In genomic region chr9:66736551-66736950, GRCm38 (mm10) we compare ENCODE assay signal across 22 mouse cellular contexts. TPM values are rescaled to one million over a fixed set of nuclear protein-coding genes. Genes with fewer than 3 reads are reported as not detected.
DNase-seq lines count a peak whose midpoint lies in the region; ATAC-seq and TF ChIP-seq lines count a peak whose summit lies in the region.
"Had no signal": no experiment of that assay in that cellular context is flagged by ENCODE, and none has a peak within 500 bp of the region (broad histone marks: within the 10 kb centered on the region; RNA-seq: fewer than 3 reads in every experiment).

No protein-coding gene starts in this region.

- no peak overlapping the region for H3K4me3 ChIP-seq in liver, adult 2 months (ENCODE audit: insufficient read depth, low read depth, low read length)
- H3K4me3 ChIP-seq in liver, embryonic 11.5 days (ENCODE audit: low read depth, low read length), result no peak overlapping the region
- no peak overlapping the region for H3K4me3 ChIP-seq in kidney, postnatal 0 days (replicated peaks; ENCODE audit: low read depth, low read length)
- H3K4me3 ChIP-seq: embryonic facial prominence, embryonic 12.5 days; forebrain, embryonic 15.5 days; heart, embryonic 15.5 days; hindbrain, embryonic 10.5 days; megakaryocyte, embryonic 14.5 days; neural tube, embryonic 13.5 days had no signal

- ATAC-seq in liver, embryonic 11.5 days (replicated peaks; ENCODE audit: low FRiP score), result no peak
- peak; percentile 46 for ATAC-seq in kidney, postnatal 0 days (replicated peaks; ENCODE audit: low FRiP score, low read depth)
- ATAC-seq: activated CD4-positive, CD25-positive, alpha-beta regulatory T cell, adult 4 months; forebrain, embryonic 15.5 days; hindbrain, postnatal 0 days had no signal

- no peak for TF ChIP-seq CTCF in liver, adult 2 months (IDR thresholded peaks at IDR 0.05; ENCODE audit: low read depth, low read length)
- no peak for TF ChIP-seq CTCF in kidney, postnatal 0 days (IDR thresholded peaks at IDR 0.05; ENCODE audit: low read depth)

- no peak for TF ChIP-seq POLR2A in liver, adult 2 months (IDR thresholded peaks at IDR 0.05; ENCODE audit: extremely low read depth, insufficient read depth, low read length)

- no peak overlapping the region for H3K27ac ChIP-seq in liver, adult 2 months (replicated peaks; ENCODE audit: insufficient read depth, low read depth, low read length)
- no peak overlapping the region for H3K27ac ChIP-seq in liver, embryonic 11.5 days (ENCODE audit: low read depth, low read length)
- H3K27ac ChIP-seq in kidney, postnatal 0 days, result peak overlapping the region; percentile 73
- H3K27ac ChIP-seq: embryonic facial prominence, embryonic 12.5 days; forebrain, embryonic 15.5 days; heart, embryonic 15.5 days; hindbrain, embryonic 10.5 days; hindbrain, postnatal 0 days; neural tube, embryonic 13.5 days had no signal

- no peaks in the 10 kb centered on the region for H3K9me3 ChIP-seq in liver, embryonic 11.5 days (ENCODE audit: control insufficient read depth, low read length)
- no peaks in the 10 kb centered on the region for H3K9me3 ChIP-seq in kidney, postnatal 0 days (replicated peaks; ENCODE audit: low read length)
- H3K9me3 ChIP-seq: embryonic facial prominence, embryonic 12.5 days; forebrain, embryonic 15.5 days; heart, embryonic 15.5 days; hindbrain, embryonic 10.5 days; megakaryocyte, embryonic 14.5 days; neural tube, embryonic 13.5 days had no signal

- no peaks in the 10 kb centered on the region for H3K36me3 ChIP-seq in liver, adult 2 months (ENCODE audit: control insufficient read depth, insufficient read depth, low read length)
- H3K36me3 ChIP-seq in liver, embryonic 11.5 days (ENCODE audit: control insufficient read depth, insufficient read depth, low read length), result no peaks in the 10 kb centered on the region
- H3K36me3 ChIP-seq in kidney, postnatal 0 days (ENCODE audit: insufficient read depth, low read length), result no peaks in the 10 kb centered on the region
- H3K36me3 ChIP-seq: embryonic facial prominence, embryonic 12.5 days; forebrain, embryonic 15.5 days; heart, embryonic 15.5 days; hindbrain, embryonic 10.5 days; neural tube, embryonic 13.5 days had no signal

- WGBS in liver, adult 2 months, result 44% methylated on average over 2 of the region's 2 CpGs
- 89% methylated on average over 2 of the region's 2 CpGs for WGBS in liver, embryonic 11.5 days
- 62% methylated on average over 2 of the region's 2 CpGs for WGBS in kidney, postnatal 0 days

- H3K4me1 ChIP-seq in liver, adult 2 months (ENCODE audit: control insufficient read depth, insufficient read depth, low read length), result no peaks in the 10 kb centered on the region
- H3K4me1 ChIP-seq in liver, embryonic 11.5 days (replicated peaks; ENCODE audit: control insufficient read depth, insufficient read depth, low read length), result no peaks in the 10 kb centered on the region; the same call in 1 of the 2 replicates
- peaks cover 20% of the 10 kb centered on the region; the same call in 1 of the 2 replicates for H3K4me1 ChIP-seq in kidney, postnatal 0 days (replicated peaks; ENCODE audit: insufficient read depth, low read length)

- peak; percentile 20 to 69 for DNase-seq in adrenal gland, adult (ENCODE audit: inconsistent age in 2 of 2, low spot score in 1 of 2)
- DNase-seq in adrenal gland, postnatal 10 days, result no peak
- DNase-seq in liver, adult 2 months (ENCODE audit: extremely low read depth, low read depth, low spot score), result peak; percentile 55
- DNase-seq in liver, embryonic 11.5 days (ENCODE audit: low spot score), result no peak
- DNase-seq in kidney, postnatal 0 days (ENCODE audit: low spot score), result peak; percentile 52
- peak; percentile 80 for DNase-seq in yolk sac, embryonic 10.5 days (ENCODE audit: low spot score)
- DNase-seq in spleen, postnatal 14 days (ENCODE audit: low spot score in 2 of 2), result no peak
- DNase-seq in frontal cortex, postnatal 10 days (ENCODE audit: low spot score in 2 of 2), result no peak
- DNase-seq: cerebellum, adult 2 months; gastrocnemius, postnatal 36 days; layer of hippocampus, postnatal 36 days; midbrain, embryonic 14.5 days; spleen, adult 18-20 months had no signal

- no peaks in the 10 kb centered on the region for H3K79me2 ChIP-seq in liver, adult 2 months (ENCODE audit: control insufficient read depth, insufficient read depth, low read length)

- H3K4me2 ChIP-seq in liver, embryonic 11.5 days, result no peak overlapping the region
- H3K4me2 ChIP-seq in kidney, postnatal 0 days (ENCODE audit: low read length), result no peak overlapping the region
- H3K4me2 ChIP-seq: embryonic facial prominence, embryonic 12.5 days; forebrain, embryonic 15.5 days; heart, embryonic 15.5 days; neural tube, embryonic 13.5 days had no signal

- H3K9ac ChIP-seq in liver, adult 2 months (ENCODE audit: low read depth, low read length), result no peak overlapping the region
- no peak overlapping the region for H3K9ac ChIP-seq in liver, embryonic 11.5 days (ENCODE audit: low read depth, low read length)
- H3K9ac ChIP-seq in kidney, postnatal 0 days (ENCODE audit: low read depth, low read length), result no peak overlapping the region
- H3K9ac ChIP-seq: embryonic facial prominence, embryonic 12.5 days; forebrain, embryonic 15.5 days; heart, embryonic 15.5 days; neural tube, embryonic 13.5 days had no signal

- H3K27me3 ChIP-seq in liver, adult 2 months (ENCODE audit: control insufficient read depth, insufficient read depth, low read length), result no peaks in the 10 kb centered on the region
- H3K27me3 ChIP-seq in liver, embryonic 11.5 days (replicated peaks; ENCODE audit: control insufficient read depth, insufficient read depth, low read length), result no peaks in the 10 kb centered on the region
- H3K27me3 ChIP-seq in kidney, postnatal 0 days (ENCODE audit: insufficient read depth, low read length), result no peaks in the 10 kb centered on the region
- H3K27me3 ChIP-seq: embryonic facial prominence, embryonic 12.5 days; forebrain, embryonic 15.5 days; heart, embryonic 15.5 days; neural tube, embryonic 13.5 days had no signal

RNA-seq across cellular contexts. Expression of gene Car12, which starts 23.1 kb away (rescaled TPM):
- under 1 TPM; 0.42 to 0.78 TPM for total RNA-seq in adrenal gland, postnatal 10 days (2021)
- total RNA-seq in liver, adult 2 months (2014; rRNA removed), result 0.34 TPM in 1 of 2 replicates, not detected in the other
- polyA plus RNA-seq in liver, adult 2 months (2012; rRNA removed), result 0.24 TPM in 1 of 2 replicates, not detected in the other
- 0.21 and 0.44 TPM in 2 replicates for polyA plus RNA-seq in liver, embryonic 11.5 days (2014; fragmentation: Nextera tagmentation; extraction: Ambion mirVana)
- 52.5 and 60.2 TPM in 2 replicates for polyA plus RNA-seq in kidney, postnatal 0 days (2015; fragmentation: Nextera tagmentation; extraction: Ambion mirVana)
- total RNA-seq: heart, adult 8-10 months had no signal

RNA-seq across cellular contexts. Expression of gene Aph1b, which starts 58.7 kb away (rescaled TPM):
- 1 to 10 TPM; 3.4 to 5.1 TPM for total RNA-seq in adrenal gland, postnatal 10 days (2021)
- total RNA-seq in liver, adult 2 months (2014; rRNA removed), result 2.9 and 5.0 TPM in 2 replicates
- 1.0 and 1.2 TPM in 2 replicates for polyA plus RNA-seq in liver, adult 2 months (2012; rRNA removed)
- polyA plus RNA-seq in liver, embryonic 11.5 days (2014; fragmentation: Nextera tagmentation; extraction: Ambion mirVana), result 3.2 and 3.4 TPM in 2 replicates
- polyA plus RNA-seq in kidney, postnatal 0 days (2015; fragmentation: Nextera tagmentation; extraction: Ambion mirVana), result 10.9 and 11.7 TPM in 2 replicates

Comparison
In these comparisons a context has a peak if more than half of its experiments do, and no peak if none do; other contexts are left out.
1. DNase-seq: peak in adrenal gland, adult (2 of 2), liver, adult 2 months (single experiment), kidney, postnatal 0 days (single experiment) and yolk sac, embryonic 10.5 days (single experiment); none in adrenal gland, postnatal 10 days (single experiment), liver, embryonic 11.5 days (single experiment), spleen, postnatal 14 days (0 of 2) and frontal cortex, postnatal 10 days (0 of 2).
2. RNA of gene Car12, which starts 23.1 kb away (polyA plus RNA-seq): 52.5 to 60.2 TPM in kidney, postnatal 0 days; 0.21 to 0.44 TPM in liver, embryonic 11.5 days and 0.24 TPM in liver, adult 2 months; every median in the first group is over 10 times any median in the second.